Mouse (Mus musculus) thymus, postnatal 0 days (tissue): ENCODE results near the gene Fgf10. TPM values are rescaled to one million over a fixed set of nuclear protein-coding genes. Genes with fewer than 3 reads are reported as not detected.

Experiments used
- DNase-seq: peaks from one replicate; pipeline ENCODE4 v3.0.0-alpha.2; 2015; ENCODE audit warnings: low spot score
- polyA plus RNA-seq: library from polyadenylated mRNA; unstranded; fragments of >200 nt; fragmentation: Nextera tagmentation; extraction: Ambion mirVana; gene quantifications from 2 replicates; pipeline ENCODE4 v1.2.1, GENCODE M21; 2015

Fgf10 gene
- 0.62 and 0.90 TPM in 2 replicates for polyA plus RNA-seq

GRCm38 (mm10) chr13:118669491-118669890 is at the start of gene Fgf10:
Fgf10 (plus strand) TSS chr13:118669791.
- no peak for DNase-seq

GRCm38 (mm10) chr13:118629661-118630428 is 39.7 kb upstream of the Fgf10 start:
- no peak for DNase-seq

GRCm38 (mm10) chr13:118631500-118631899 is 38.1 kb upstream of the Fgf10 start:
- DNase-seq = no peak

GRCm38 (mm10) chr13:118636047-118636446 is 33.5 kb upstream of the Fgf10 start:
- no peak for DNase-seq

- DNase-seq = no peak
These were observed 27.0 kb upstream of the Fgf10 start for GRCm38 (mm10) chr13:118642585-118642984.

GRCm38 (mm10) chr13:118643138-118643537 is 26.5 kb upstream of the Fgf10 start:
- no peak for DNase-seq

DNA sequence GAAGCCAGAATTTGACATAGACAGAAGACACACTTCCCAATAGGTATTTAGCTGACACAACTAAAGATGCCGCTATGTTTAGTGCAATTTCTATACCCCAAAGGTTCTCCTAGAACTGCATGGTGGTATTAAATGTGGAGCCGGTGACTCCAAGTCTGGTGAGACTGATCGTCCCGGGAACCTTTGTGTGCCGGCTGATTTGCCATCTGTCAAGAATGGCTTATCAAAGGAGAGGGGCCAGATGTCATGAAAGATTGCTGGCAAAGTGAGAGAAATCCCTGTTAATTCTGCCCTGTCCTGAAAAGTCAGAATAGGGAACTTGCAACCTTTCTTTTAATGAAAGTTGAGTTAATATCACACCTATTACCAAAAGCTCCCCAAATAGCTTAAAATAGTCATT is 12.6 kb upstream of the Fgf10 start:
- no peak for DNase-seq

- no peak for DNase-seq
These were observed 11.6 kb upstream of the Fgf10 start for GRCm38 (mm10) chr13:118658031-118658430.

DNA sequence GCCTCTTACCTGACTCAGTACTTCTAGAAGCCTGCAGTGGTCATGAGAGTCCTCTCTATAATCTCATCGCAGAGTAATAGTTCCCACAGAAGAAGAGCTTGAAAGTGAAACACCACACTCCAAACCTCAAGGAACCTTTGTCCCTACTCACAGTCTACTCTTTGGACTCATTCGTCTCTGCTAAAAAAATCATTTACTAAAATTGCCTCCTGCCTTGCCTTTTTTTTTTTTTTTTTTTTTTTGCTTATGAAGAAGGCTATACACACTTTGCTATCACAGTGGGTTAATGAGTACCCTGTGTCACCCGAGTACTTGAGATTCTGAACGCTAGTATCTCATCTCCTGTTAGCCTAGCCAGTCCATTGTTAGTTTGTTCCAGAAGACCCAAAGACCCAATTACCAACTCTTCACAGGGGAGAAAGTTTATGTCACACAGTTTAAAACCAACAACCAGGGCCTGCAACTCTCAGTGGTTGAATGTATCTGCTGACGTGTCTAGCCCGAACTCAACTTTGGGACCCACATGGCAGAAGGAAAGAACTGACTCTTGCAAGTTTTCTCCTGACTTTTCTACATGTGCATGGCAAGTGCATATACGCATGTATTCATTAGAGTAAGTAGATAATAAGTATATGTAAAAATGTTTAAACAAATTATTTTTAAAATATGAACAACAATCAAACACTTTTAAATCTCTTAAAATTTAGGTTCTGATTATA is 10.8 kb upstream of the Fgf10 start:
- DNase-seq = no peak

GRCm38 (mm10) chr13:118661664-118662063 is 7.9 kb upstream of the Fgf10 start:
- no peak for DNase-seq

DNA sequence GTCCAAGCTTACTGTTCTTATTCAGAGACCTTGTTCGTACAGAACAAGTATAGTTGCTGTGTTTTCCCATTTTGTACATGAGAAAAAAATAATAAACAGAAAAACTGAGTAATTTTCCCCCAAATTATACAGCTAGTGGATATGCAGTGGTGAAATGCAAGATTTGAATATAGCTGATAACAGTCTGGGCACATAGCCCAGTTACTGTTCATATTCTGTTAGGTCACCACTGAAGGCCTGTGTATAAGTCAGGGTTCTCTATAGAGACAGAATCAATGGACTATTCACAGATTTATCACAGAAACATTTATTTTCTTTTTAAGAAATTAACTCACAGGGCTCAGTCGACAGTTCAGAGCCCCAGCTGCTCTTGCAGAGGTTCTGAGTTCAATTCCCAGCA is 4.7 kb upstream of the Fgf10 start:
- DNase-seq = no peak

DNA sequence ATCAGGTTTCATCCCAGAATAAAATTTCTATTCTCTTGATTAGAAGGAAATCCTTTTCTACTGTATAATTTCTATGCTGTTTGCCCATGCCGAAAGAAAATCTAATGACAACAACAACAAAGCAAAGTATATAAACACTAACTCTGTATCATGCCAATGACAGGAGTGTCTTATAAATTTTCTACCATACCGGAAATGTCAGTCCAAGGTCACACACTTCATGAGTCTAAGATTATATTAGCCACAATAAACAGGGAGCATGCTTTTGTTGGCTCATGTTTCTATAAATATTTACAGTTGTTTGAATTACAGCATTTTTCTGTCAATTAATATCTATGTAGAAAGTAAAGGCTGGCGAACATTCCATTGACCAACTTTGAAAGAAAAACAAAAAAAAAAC is 9.6 kb downstream of the Fgf10 start:
- DNase-seq = no peak

DNA sequence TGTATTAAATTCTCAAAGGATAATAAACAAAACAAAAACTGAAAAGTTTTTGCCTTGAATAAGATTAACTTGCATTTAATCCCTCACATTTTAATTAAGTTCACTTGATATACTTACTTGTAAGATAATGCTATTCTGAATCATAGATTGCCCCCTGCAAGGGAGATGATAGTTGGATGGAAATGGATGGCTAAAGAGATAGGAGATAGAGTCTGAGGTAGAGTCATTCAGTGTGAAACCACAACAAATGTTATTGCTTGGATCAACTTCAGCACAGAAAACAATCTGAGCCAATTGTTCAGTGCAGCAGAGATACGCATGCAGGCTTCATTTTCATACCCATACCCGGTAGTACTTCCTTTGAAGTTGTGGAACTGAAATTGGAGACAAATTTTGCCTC is 23.5 kb downstream of the Fgf10 start:
- no peak for DNase-seq

DNA sequence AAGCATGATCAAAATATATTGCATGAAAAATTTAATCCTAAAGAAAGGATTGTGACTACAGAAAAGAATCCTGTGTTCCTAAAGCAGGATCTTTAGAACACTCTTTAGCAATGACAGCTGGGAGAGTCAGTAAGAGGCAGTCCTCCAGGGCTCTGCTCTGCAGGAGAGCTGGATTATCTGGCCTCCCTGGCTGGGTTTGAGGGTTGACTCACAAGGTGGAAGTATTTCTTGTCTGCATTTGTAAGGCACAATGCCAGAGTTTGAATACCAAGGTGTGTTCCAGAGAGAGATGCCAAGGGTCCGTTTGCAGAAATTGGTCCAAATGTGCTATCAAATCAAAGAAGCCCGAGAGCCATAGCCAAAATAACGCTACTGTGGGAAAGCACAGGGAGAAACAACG is 25.5 kb downstream of the Fgf10 start:
- no peak for DNase-seq

GRCm38 (mm10) chr13:118703727-118704126 is 34.1 kb downstream of the Fgf10 start:
- DNase-seq = no peak

- no peak for DNase-seq
These were observed 36.1 kb downstream of the Fgf10 start for GRCm38 (mm10) chr13:118705716-118706115.

DNA sequence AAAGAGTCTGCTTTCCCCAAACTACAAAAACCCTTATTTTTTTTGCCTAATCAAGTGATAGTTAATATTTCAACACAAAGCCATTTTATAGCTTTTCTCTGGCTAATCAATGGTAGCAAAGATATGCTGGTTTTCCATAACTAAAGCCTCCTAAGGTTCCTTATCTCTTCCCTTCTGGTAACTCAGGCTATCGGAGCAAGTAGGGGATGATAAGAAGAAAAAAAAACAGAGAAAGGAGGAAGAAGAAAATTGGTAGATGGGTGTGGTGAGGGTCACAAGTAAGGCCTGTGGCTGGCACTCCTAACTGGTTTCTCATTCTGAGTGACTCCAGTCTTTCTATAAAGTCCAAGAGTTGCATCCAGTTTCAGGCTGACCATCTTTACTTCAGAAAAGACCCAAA is 40.3 kb downstream of the Fgf10 start:
- no peak for DNase-seq

DNA sequence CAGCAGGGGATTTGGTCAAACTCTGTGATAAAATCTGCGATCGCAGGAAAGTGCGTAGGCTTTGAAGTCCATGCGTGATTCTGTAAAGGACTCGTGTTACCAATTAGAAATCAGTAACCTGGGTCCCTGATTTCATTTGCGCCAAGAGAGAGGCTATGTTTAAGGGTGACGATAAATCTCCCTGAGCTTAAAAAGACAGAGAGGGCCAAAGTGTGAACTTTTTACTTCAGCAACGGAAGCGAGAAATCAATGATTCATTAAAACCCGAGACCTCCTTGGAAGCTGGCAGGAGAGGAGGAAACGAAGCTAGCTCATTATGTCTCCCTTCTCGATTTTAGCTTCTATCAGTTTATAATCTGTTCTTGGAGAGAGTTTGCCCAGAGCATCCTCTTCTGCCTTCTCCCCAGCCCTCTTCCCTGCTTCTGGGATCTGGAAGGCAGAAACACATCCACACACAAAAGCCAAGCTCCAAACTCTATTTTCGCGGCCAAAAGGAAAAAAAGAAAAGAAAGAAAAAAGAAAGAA is 44.1 kb downstream of the Fgf10 start:
- no peak for DNase-seq

- no peak for DNase-seq
These were observed 44.9 kb downstream of the Fgf10 start for GRCm38 (mm10) chr13:118714284-118715065.

GRCm38 (mm10) chr13:118715066-118716018 is 45.8 kb downstream of the Fgf10 start:
- DNase-seq = no peak

- no peak for DNase-seq
These were observed 46.7 kb downstream of the Fgf10 start for GRCm38 (mm10) chr13:118716265-118716664.
